Comparison of ENCODE assay signal across 8 mouse cellular contexts in genomic region chr19:6084478-6085248, GRCm38 (mm10). TPM values are rescaled to one million over a fixed set of nuclear protein-coding genes. Genes with fewer than 3 reads are reported as not detected.
A peak's percentile ranks its signal among the peaks of the same experiment; 100 is the strongest.
DNase-seq lines count a peak whose midpoint lies in the region; ATAC-seq lines count a peak whose summit lies in the region.

Zfpl1 (minus strand) TSS chr19:6084956.
Cdca5 (plus strand) TSS chr19:6084983.

- no peaks in the 10 kb centered on the region for H3K9me3 ChIP-seq in hindbrain, embryonic 16.5 days (ENCODE audit: control insufficient read depth, low read length)

- ATAC-seq in hindbrain, embryonic 16.5 days: peak; percentile 93

- peak within 1 kb of the TSS; percentile 96 for H3K4me2 ChIP-seq in hindbrain, embryonic 16.5 days (ENCODE audit: low read length)

- peak within 1 kb of the TSS; percentile 53 for H3K4me3 ChIP-seq in hindbrain, embryonic 16.5 days (ENCODE audit: low read length)
- peak within 1 kb of the TSS; percentile 96 for H3K4me3 ChIP-seq in macrophage (ENCODE audit: inconsistent target)

- peak within 1 kb of the TSS; percentile 61 for H3K9ac ChIP-seq in hindbrain, embryonic 16.5 days (ENCODE audit: low read depth, low read length)

- peak; percentile 98 for DNase-seq in T-cell, adult 2 months (ENCODE audit: low spot score)
- peak; percentile 98 to 99 for DNase-seq in cerebellum, postnatal 36 days
- peak; percentile 95 to 98 for DNase-seq in frontal cortex, postnatal 36 days (ENCODE audit: low spot score in 2 of 2)
- peak; percentile 95 to 96 for DNase-seq in left cerebral cortex, adult 18-20 months (ENCODE audit: low spot score in 2 of 2)
- peak; percentile 98 for DNase-seq in right cerebral cortex, adult 18-20 months
- peak; percentile 83 for DNase-seq in urinary bladder, postnatal 10 days (ENCODE audit: low spot score)

- H3K36me3 ChIP-seq in hindbrain, embryonic 16.5 days (ENCODE audit: control insufficient read depth, insufficient read depth, low read length): peaks cover 13% of the 10 kb centered on the region
- peaks cover 26% of the 10 kb centered on the region for H3K36me3 ChIP-seq in macrophage (ENCODE audit: inconsistent target)

- WGBS in hindbrain, embryonic 16.5 days: under 1% methylated on average over 58 of the region's 58 CpGs
- under 1% methylated on average over 52 of the region's 58 CpGs for WGBS in macrophage (ENCODE audit: missing documents)

- H3K4me1 ChIP-seq in hindbrain, embryonic 16.5 days (ENCODE audit: control insufficient read depth, insufficient read depth, low read depth, low read length): peaks cover 19% of the 10 kb centered on the region

- H3K27ac ChIP-seq in hindbrain, embryonic 16.5 days (ENCODE audit: low read depth, low read length): no peak within 1 kb of the TSS
- H3K27ac ChIP-seq in macrophage: peak within 1 kb of the TSS; percentile 64

- peaks cover 73% of the 10 kb centered on the region for H3K79me2 ChIP-seq in macrophage (ENCODE audit: inconsistent target)

- H3K27me3 ChIP-seq in hindbrain, embryonic 16.5 days (replicated peaks; ENCODE audit: control insufficient read depth, insufficient read depth, low read length): no peaks in the 10 kb centered on the region

RNA-seq across cellular contexts. Expression of gene Zfpl1, which starts in this region (rescaled TPM):
- 74.8 and 77.4 TPM in 2 replicates for polyA plus RNA-seq in hindbrain, embryonic 16.5 days (2015; fragmentation: Nextera tagmentation; extraction: Ambion mirVana)
- total RNA-seq in left cerebral cortex, adult 18-20 months (2021): 10 to 100 TPM; 38.6 to 42.1 TPM
- total RNA-seq in macrophage (2018; cell fraction: chromatin; rRNA removed): 10 to 100 TPM; 12.1 to 56.8 (median 29.7) TPM
- 10 to 100 TPM; 18.2 to 43.2 (median 33.5) TPM for total RNA-seq in macrophage (2018; cell fraction: cytosol; rRNA removed)
- total RNA-seq in macrophage (2018; cell fraction: nucleus; rRNA removed): 10 to 100 TPM; 20.5 to 63.6 (median 32.7) TPM
- 28.7 to 39.1 TPM (median 33.7 TPM) in 3 replicates for polyA plus RNA-seq in macrophage (2018)

RNA-seq across cellular contexts. Expression of gene Cdca5, which starts in this region (rescaled TPM):
- polyA plus RNA-seq in hindbrain, embryonic 16.5 days (2015; fragmentation: Nextera tagmentation; extraction: Ambion mirVana): 6.8 and 7.7 TPM in 2 replicates
- total RNA-seq in left cerebral cortex, adult 18-20 months (2021): under 1 TPM in 1 of 2 experiments, not detected in 1; 0.26 TPM
- total RNA-seq in macrophage (2018; cell fraction: chromatin; rRNA removed): 1 to 10 TPM in 24 of 26 experiments, under 1 TPM in 2; 0.62 to 7.5 (median 2.5) TPM
- 1 to 10 TPM in 25 of 26 experiments, under 1 TPM in 1; 0.81 to 3.6 (median 2.3) TPM for total RNA-seq in macrophage (2018; cell fraction: cytosol; rRNA removed)
- total RNA-seq in macrophage (2018; cell fraction: nucleus; rRNA removed): 1 to 10 TPM in 25 of 26 experiments, under 1 TPM in 1; 0.96 to 9.9 (median 2.5) TPM
- polyA plus RNA-seq in macrophage (2018): 1.4 to 7.1 TPM (median 2.5 TPM) in 3 replicates
